Mouse (Mus musculus) cerebellum, adult 11 months (tissue): Measurements from ENCODE around the gene Zdhhc13.

Experiments used
- DNase-seq: peaks from one replicate; pipeline ENCODE4 v3.0.0; 2022

Zdhhc13 gene

DNA sequence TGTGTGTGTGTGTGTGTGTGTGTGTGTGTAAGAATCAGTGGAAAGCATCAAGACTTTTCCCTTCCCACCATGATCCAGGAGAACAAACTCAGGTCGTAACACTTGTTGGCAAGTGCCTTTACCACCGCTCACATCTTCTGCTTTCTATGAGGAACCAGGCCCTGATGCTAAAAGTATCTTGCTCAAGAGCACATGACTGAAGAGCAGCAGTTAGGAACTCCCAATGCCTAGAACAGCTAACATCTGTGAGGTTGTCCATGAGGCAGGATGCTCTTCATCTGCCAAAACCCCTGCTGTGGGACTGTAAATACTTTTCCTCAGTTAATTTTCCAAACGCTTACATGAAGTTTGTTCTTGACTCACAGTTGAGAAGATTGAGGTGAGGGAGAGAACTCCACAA, 455 bp upstream of the Zdhhc13 start:
- DNase-seq = no peak

DNA sequence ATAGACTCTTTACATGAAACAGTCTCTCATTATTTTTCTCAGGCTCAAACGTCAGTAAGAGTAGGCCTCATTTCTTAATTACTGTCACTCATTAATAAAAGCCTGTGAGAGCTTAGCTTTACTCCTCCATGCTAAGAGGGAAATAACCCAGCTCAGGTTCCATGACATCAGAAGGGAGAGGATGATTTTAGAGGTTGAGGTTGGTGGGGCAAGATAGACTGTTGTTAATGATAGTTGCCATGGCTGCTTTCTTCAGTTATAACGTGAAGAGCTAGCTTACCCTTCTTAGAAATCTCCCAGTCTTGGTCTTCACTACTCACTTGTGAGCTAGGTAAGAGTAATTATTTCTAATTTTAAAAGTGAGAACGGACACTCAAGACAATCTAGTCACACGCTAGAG, 1.3 kb downstream of the Zdhhc13 start:
- no peak for DNase-seq

DNA sequence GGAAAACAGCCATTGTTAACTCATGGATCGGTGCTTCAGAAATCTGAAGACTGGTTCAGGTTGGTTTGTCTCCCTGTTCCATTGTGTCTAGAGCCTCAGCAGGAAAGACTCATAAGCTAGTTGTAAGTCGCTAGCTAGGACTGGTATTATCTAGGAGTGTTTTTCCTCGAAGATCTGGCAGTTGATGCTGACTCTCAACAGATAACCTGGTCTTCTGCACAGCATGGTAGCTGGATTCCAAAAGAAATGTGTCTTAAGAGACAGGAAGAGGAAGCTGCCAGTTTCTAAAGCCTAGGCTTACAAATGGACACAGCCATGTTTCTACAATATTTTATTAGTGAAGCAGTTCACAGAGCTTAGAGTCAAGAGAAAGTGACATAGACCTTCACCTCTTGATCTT, 2.6 kb downstream of the Zdhhc13 start:
- DNase-seq = no peak

DNA sequence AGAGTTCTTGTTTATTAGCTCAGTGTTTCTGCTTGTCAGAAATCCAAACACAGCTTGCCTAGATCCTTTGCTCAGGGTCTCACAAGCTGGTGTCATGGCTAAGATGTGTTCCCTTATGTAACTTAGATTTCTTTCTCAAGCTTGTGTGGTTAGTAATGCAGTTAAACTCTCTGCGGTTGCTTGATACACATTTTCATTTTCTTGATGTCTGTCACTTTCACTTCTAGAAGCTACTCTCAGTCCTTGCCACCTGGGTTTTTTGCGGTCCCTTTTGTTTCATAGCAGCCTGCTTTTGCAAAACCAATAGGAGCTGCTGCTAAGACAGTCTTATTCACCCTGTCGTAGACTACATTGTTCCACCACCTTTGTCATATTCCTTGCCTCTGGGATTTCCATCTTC, 6.3 kb downstream of the Zdhhc13 start:
- no peak for DNase-seq

DNA sequence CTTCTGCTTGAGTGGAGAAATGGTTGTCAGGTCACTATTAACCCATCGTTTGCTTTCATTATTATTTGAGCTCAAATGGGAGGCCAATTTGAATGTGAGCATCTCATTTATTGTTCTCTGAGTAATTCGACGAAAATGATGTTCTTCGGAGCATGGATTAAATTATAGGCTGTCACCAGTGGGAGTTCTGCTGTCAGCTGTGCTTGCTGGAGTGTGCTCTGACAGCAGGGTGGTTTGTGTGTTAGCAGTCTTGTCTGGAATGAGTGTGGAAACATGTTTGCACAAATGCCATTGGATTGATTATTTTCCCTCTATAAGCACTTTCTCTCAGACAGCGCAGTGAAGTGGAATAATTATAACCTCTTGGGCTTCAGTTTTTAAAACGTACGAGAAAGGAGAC, 14.6 kb downstream of the Zdhhc13 start:
- DNase-seq = no peak

DNA sequence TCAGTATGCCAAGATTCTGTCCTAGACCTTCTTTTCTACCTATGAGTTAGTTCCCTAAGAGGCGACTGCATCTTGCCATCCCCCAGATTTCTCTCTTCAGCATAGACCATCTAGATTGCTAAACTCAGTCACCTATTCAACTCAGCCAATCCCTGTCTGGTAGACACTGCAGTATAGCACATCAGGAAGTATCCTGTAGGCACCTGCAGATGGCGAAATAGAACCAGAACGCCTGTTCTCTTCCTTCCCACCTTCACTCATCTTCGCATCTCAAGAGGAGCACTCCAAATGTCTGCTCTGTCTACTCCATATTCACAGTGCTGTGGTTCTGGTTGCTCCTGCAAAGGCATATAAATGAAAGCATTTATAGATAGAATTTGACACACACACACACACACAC, 17.8 kb downstream of the Zdhhc13 start:
- DNase-seq = no peak

DNA sequence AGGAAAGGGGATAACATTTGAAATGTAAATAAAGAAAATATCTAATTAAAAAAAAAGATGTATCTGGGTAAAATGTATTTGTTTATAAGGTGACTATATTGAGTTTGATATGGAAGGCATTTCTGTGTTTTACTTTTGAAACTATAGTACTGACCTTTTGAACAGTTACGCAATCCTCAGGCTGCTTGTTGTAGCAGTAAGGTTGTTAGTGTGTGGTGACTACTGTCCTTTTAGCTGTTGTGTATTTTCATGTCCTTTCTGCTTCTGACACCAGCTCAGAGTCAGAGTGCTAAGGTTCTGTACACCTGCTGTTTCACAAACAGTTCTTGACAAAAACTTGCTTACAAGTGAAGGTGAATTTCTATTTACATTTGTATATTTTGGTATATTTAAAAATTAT, 21.8 kb downstream of the Zdhhc13 start:
- no peak for DNase-seq

DNA sequence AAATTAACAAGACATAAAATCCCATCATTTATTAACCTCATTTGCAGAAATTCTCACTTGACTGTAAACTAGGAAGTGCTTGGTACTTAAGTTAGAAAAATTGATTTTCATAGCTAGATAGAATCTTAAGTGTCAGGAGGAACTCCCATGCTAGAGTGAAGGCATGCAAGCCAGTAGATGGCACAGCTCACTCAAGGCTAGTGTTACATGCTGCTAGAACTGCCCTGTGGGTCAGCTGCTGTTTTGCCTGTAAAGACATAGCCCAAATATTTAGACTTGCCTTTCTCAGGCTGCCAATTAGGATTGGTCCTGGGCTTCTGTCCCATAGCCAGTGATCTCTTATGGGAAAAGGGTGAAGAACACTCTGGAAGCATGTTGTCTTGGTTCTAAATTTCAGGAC, 23.6 kb downstream of the Zdhhc13 start:
- no peak for DNase-seq

DNA sequence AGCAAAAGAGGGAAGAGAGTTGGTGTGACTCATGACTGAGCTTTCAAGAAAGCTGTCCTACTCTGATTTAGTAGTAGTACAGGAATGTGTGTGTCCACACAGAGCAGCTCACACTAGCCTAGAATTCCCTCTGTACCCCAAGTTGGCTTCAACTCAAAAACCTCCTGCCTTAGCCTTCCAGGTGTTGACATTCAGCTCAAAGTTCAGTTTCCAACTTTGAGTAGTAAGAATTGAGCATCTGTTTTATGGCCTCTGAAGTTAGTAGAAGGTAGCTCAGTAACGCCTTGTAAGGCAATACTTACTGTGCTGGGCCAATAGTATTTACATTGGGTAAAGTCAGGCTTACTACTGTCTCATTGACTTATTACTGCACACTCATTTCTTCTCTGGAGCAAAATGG, 24.8 kb downstream of the Zdhhc13 start:
- DNase-seq = no peak

DNA sequence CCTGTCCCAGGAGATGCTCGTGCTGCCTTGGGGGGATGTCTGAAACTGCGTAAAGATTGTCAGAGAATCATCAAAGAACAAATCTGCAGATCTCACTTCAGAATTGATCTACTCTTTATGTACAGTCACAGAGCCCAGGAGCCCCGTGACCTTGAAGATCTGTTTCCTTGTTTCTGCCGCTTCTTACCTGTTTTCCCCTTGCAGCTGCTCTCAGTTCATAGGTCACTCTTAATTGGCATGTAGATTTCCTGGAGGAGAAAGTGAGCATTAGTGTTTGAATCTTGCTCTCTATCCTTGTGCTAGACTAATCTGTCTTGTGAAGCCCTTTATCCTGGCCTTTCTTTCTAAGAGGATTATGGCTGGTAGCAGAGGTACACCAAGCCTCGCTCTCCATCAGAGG, 32.9 kb downstream of the Zdhhc13 start:
- DNase-seq = no peak

DNA sequence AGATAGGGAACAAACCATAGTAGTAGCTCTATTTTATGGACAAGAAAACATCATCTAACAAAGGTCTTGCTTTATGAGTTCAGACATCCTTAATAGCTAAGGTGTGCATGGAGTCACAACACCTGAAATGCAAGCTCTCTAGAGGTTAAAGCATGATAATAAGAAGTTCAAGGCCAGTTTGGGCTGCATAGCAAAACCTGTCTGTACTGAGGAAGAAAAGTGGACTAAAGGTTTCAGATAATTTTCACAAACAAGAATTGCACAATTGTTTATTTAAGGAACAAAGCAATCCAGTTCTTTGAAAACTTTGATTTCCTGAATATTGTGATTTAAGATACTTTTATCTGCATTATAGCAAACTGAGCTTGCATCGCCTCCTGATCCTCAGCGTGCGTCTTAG, 34.8 kb downstream of the Zdhhc13 start:
- DNase-seq = no peak

DNA sequence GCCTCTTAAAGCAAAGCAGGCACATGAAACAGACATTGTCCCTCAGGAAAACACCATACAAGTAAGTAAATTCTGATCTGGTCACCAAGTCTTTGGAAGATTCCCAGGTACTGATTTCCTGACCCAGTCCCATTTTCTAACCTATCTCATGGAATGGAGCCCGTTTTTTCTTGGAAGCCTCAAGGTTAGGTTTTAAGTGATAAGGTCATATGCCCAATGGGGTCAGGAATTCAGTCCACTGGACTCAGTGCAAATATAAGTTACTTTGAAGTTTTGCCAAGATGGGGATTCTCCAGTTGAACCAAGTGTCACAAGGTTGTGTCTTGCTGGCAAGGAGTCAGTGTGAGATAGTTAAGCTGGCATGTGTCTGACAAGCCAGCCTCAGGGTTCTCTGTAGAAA, 35.9 kb downstream of the Zdhhc13 start:
- DNase-seq = no peak

DNA sequence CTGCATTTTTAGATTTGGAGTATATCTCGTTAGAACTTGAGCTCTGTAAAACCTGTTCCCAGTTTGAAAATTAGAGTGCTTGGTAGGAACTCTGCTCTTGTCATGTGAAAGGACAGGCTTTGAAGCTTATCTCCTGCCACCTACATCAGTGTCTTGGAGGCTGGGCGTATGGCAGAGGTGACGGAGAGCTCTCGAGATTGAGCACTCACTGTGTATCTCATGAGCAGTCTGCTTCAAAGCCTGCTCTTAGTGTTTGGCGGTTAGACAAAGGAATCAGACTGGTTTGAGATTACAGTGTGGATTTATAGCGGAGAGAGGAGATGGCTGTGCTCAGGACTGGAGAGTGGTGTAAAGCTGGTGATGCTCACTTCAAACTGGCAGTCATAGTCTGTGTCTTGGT, 36.4 kb downstream of the Zdhhc13 start:
- no peak for DNase-seq

DNA sequence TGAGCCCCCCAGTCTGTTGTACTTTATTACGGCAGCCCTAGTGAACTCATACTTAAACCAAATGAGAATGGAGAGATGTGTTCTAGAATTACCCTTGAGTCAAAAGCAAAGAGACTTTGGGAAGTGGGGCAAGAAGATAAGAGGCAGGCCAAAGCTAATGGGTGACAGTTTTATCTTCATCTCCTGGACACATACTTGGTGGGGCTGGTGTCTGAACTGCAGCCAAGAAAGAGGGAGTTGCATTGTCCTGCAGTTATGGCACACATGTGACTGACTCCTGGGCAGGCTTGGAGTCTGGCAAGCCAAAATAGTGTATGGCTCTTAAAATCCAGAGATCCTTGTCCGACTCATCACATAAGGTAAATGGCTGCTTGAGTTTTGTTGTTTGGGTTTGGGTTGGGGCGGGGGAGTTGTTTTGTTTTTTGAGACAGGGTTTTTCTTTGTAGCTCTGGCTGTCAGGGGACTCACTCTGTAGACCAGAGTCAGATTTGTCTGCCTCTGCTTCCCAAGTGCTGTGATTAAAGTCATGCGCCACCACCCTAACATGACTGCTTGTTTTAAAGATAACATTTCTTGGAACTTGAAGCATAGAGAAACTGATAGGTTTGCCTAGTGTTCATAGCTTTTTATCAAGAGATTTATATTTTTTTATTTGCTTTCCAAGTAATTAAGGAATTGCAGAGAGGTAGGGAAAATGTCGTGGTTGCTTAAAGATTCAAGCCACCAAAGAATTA, 40.5 kb downstream of the Zdhhc13 start:
- DNase-seq = no peak

DNA sequence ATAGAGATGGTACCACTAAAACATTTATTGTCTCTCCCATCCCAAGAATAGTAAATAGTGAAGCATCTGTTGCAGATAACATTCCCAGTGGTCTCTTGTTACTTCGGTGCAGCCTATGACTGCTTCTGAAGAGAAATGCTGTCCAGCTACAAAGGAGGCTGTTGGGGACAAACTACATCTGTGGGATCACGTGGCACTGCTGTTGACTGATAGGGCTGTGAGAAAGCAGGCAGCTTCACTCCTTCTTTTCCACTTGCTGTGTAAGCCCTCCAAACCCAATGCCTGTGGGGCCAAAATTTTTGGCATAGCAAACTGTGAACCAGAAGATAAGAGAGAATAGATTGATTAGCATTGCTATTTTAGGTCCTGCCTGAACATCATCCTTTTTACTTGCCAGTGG, 41.6 kb downstream of the Zdhhc13 start:
- no peak for DNase-seq

DNA sequence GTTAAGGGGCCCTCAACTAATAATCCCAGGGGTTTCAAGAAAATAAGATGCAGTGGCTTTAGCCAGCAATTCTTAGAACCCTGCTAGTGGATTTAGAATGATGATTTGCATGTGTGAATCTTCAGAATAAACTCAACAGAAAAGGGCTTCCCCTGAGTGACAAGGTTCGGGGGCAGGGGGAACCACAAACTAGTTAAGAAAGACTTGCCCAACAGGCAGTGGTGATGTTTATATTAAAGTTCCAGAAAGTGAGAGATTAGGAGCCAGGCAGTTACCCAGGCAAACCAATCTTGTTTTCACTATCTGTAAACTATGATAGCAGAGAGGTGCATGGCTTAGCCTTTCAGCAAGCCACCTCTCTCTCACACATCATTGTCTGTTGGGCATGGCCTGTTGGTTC, 43.9 kb downstream of the Zdhhc13 start:
- DNase-seq = no peak

DNA sequence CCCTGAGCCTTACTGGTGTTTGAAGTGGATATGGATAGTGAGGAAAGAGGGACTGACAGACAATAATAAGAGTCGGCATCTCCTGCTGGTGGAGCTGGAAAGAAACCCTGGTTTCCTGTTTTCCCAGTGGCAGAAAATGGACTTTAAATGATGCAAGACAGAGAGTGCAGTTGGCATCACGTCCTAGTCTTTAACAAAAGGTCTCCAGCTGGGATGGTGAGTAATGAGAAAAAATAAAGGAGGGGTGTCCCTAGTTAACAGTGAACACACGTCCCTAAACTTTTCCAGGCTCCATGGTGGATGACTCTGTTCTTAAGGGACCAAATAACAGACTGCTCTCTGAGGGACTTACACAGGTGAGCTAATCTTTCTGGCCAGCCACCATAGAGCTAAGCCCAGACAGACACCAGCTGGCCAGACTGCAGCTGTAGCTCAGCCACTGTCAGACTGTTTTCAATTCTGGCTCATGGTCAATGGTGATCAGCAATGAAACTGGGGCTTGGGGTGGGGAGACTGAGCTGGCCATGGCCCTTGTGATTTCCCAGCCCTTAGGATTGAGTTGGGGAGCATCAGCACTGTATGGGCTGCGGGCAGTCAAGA, 45.7 kb downstream of the Zdhhc13 start:
- DNase-seq = no peak

DNA sequence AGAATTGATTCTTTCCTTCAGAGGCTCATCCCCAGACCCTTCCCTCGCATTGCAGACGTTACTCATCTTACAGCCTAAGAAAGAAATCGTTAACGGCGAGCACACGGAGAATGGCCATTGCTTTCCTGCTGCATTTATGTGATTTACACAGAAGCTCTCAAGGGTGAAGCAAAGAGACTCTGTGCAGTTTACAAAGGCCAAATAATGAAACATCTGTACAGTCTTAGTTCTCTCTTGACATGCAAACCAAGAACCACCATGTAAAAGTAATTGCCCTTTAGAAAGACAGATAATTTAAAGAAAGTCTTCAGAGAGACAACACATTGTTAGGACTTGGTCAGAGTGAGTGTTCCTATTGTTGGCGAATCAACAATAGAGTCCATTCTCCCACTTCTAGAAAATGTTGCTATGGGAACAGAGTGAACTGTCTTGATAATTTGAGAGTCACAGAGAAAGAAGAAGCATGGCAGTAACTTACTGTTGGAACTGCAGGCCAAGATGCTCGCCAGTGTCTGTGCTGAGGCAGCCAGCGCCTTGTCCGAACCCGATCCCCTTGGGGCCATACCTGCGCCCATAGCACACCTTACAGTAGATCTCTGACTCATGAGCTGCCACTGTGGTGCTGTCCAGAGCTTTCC, 46.3 kb downstream of the Zdhhc13 start:
- no peak for DNase-seq

DNA sequence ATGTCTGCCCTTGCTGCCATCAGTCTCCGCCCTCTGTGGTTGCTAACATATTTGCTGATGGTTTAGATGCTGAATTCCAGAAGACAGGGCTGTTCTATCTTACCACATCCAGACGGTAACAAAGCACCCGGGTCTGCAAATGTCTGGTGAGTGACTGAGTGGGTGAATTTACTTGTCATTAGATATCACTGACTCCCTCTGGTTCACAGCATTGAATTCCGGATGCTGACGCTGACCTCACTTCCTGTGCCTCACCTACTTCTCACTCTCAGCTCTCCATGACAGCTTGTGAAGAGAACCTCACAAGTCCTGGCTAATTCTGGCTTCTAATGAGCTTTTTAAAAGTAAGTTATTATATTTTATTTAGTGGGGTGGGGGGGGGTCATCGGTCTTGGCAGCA, 48.1 kb downstream of the Zdhhc13 start:
- no peak for DNase-seq

DNA sequence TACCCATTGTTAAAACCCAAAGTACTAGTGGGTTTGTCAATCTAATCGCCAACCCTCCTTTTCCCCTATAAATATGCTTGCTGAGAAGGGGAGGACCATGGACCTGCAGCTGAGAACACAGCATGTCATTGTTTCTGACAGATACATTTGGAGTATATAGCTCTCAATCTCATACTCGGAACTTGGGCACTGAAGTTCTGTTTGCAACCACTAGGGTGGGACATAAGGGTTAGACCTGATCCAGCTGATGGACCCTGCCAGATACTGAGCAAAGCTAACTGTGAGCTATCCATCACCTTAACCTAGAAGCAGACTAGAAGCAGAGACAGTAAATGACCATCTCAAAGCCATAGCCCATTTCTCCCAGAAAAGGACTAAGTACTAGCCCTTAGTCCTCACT, 49.6 kb downstream of the Zdhhc13 start:
- DNase-seq = no peak

DNA sequence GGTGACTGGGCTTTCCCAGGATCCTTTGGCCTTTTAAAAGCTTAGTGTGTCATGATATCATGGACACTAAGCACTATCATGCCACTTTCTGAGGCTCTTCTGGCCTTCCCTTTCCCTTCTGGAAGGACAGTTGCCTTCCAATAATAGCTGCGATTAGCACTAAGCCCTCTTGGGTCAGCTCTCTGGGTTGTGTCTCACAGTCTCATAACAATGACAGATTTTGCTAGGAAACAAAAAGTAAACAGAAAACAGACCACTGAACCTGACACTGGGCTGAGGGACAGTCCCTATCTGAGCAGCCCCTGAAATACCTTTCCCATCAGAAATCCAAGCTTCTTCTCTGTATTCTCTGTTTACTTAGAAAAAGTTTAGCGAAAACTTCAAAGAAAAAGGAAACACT, 51.7 kb downstream of the Zdhhc13 start:
- DNase-seq = no peak

DNA sequence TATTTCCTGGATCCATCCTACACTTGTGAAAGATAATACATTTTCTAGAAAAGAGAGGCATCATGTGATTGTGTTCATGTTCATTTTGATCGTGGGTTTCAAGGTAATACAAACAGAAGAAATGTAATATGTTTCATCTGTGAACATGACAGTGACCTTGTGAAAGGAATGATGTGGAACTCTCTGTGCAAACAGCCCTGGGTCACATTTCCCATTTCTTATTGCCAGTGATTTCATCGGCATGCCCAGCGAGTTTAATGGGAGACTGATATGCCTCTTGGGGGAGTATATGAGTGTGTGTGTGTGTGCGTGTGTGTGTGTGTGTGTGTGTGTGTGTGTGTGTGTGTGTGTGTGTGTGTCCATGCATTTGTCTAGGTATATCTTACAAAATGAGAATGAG, 52.7 kb downstream of the Zdhhc13 start:
- no peak for DNase-seq

DNA sequence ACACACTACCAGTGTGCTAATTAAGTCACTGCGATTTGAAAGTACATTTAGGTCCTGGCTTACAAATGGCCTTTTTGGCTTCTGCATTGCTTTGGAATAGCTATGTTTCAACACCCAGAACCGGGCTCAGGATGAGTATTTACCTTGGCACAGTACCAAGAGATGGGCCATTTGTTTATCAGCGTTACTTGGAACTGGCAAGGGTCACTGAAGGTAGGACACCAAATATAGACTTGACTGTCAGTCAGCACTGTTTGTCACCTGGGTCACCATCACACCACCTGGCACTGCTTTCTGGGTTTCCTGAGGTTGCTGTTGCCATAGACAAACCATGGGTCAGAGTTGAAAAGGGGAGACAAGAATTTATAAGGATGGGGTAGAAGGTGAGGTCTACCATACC, 53.5 kb downstream of the Zdhhc13 start:
- no peak for DNase-seq

DNA sequence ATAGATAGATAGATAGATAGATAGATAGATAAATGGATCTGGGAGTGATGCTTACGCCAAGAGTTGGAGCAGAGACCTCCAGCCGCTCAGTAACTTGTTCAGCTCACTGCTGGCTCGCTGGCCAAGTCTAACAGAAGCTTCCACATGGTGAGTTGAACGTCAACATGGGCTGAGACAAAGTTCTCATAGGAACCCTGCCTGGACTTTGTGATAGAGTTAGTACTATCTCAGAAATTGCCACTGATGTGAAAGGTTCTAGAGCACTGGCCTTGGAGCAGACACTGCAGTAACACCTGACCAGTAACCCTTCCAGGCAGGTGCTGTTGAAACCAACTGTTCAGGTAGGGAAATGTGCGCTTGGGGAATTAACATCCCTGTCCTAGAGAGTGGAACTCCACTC, 54.7 kb downstream of the Zdhhc13 start:
- DNase-seq = no peak
